Mouse (Mus musculus): ENCODE measurements at regions not wholly inside any gene's neighbourhood (a gene's known extent, or its start where the extent isn't known, plus 50 kb on each side); places are given as distances from the start of the nearest gene placed in this dataset.

DNA sequence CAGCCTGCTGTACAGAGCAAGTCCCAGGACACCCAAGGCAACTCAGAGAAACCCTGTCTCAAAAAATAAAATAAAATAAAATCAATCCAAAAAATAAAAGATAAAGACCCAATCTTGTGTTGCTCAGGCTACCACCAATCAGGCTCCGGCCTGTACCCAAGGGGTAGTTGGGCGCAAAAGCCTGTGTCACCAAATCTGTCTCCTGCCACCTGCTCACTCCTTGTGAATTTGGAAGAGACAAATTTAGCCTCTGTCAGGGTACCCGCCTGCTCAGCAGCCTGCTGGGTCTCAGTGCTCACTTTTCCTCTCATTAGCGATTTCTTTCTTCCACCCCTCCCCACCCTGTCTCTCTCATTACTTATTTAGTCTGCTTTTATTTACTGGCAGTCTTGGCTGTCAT is 54.6 kb downstream of the Sox4 start:
- DNase-seq (ENCODE audit: low spot score), result no peak

DNA sequence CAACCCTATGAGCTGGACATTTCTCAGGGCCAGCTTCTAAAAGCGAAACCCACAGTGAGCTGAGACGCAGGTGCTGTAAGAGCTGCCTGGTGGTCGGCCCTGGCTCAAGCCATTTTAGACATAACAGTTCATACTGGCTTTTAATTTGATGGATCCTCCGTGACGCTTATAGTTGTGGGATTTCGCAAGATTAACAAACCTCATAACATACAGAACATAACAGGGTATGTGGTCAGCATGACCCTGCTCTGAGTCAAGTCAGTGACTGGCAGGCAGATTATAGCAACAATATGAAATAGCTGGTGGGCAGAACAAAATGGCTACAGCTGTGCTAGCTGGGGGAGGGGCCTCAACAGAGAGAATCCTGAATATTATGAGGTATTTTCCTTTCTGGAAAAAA is 60.6 kb downstream of the Sox4 start:
- DNase-seq (ENCODE audit: low spot score), result no peak

GRCm38 (mm10) chr13:28887098-28887497 is 66.4 kb downstream of the Sox4 start:
- peak; percentile 22 for DNase-seq (ENCODE audit: low spot score)

DNA sequence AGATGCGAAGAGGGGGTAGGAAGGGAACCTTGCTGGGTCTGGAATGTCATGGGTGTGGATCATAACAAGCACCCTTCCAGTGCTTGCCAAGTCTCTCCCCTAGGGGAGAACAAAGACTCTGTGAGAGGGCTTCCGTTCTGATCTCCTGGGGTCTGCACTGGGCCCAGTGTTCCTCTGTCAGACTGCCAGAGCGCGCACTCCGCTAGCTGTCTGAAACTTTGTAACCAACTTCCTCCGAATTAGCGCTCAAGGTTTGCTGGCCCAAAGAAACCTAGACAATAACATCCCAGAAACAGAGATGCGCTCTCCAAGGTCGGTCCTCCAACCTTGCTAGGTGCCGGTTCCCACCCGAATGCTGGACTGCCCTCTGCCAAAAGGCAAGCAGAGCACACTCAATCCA is 66.8 kb downstream of the Sox4 start:
- DNase-seq (ENCODE audit: low spot score), result peak; percentile 39

DNA sequence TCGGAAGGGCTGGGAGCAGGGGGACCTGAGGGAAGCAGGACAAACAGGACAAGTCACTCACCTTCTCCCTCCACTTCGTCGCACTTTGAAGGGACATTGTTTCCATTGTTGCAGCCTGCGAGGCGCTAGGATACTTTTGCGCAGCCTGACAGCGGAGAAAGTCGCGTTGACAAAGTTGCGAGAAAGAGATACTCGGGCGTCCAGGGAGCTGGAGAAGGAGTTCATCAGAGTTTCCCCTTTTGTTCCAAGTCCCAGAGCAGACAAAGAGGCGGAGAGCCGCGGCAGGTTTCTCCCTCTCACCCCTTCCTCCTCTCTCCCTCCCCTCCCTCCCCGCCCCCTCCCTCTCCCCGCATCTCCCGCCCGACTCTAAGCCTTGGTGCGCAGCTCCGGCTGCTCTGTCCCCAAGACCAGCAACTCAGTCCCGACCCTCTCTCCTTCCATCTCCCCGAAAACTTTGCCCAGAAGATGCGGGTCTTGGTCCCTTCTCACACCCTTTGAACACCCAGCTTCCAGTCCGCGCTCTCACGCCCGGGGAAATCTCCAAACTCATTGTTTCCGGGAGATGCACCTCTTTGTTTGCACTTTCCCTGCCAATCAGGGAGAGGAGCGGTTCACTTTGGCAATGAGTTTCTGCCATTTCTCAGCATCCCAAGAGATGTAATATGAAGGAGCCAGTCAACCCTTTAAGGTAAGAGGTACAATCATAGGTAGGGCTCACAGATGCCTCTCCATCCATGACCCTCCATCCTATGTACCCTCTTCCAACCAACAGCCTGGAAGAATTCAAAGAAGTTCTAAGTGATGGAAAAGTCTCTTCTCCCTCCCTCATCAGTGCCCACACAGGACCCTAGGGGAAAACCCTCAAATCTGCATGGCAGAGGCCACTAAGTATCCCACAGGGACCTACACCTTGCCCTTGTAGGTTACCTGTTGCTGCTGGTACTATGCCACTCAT is 68.2 kb downstream of the Sox4 start:
- DNase-seq (ENCODE audit: low spot score), result peak; percentile 78

DNA sequence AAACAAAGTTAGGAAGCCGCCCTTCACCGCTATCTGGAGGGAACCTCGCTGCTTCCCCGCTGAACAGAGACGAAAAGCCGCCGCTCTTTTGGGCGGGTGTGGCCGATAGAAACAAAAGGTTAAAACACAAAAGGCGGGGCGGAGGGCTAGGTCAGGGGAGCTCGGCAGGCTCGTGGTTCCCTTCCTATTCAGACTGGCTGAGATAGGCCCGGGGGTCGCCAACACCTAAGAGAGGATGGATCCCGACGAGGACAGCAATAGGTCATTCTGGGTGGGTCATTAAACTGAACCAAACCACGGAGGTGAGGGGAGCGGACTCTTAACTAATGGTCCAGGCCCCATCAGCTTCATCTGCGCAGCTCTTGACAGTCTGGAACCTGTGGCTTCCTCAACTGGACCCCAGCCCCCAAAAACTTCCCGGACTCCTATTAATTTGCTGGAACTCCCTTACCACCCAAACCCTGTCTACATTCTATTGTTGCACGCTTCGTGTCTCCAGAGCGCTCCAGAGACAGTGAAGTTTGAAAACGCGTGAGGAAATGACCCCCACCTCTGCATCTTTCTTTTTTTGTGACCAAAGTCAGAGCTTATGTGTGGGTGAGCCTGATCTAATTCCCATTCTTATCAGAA is 69.2 kb downstream of the Sox4 start:
- DNase-seq (ENCODE audit: low spot score), result peak; percentile 77

GRCm38 (mm10) chr13:28883398-28883797 is 70.1 kb downstream of the Sox4 start:
- peak; percentile 38 for DNase-seq (ENCODE audit: low spot score)

DNA sequence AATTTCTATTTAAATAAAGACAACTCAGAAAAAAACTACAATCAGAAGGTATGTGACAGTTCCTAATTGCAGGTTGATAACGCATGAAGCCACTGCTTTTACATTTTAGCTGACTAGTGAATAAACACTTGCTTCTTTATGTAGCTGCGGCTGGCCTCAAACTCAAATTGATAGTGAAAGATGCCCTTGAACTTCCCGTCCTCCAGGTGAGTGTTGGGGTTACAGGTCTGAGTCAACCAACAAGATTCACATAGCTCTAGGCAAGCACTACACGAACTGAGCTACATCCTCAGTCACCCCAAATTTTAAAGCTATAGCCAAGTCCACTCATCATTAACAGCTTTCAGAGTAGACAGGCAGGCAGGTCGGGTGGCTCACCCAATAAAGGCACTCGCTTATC is 72.6 kb downstream of the Sox4 start:
- DNase-seq (ENCODE audit: low spot score), result no peak

DNA sequence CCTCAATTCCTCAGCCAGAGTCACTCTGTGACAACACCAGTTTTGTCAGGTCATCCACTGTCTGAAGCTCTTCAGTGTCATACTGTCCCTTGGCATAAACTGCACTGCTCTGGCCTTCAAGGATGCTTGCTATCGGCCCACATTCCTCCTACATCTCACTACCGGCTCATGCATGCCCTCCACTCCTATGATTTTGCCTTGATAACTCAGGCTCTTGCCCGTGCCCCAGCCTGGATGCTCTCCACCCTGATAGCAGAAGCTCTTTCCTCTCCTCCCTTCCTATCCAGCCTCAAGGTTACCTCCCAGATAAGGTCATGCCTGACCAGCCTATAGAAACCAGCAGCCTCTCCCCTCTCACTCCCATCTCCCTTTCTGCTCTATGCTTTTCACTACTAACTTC is 74.8 kb downstream of the Sox4 start:
- no peak for DNase-seq (ENCODE audit: low spot score)

DNA sequence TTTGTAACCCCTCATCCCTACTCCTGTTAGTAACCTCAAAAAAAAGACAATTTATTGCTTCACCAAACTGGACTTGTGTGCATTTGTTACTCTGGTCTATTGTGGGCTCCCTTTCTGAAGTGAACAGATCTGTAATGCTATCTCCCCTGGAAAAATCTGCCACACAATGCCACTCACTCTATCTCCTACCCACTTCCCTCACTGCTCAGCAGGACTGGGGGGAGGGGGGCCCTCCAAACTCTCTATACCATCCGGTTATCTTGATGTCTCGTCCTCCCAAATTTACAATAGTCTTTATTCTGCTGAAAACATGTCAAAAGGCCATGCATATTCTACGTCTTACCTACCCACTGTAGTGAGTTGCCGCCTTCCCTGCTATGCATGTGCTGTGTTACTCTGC is 76.7 kb downstream of the Sox4 start:
- no peak for DNase-seq (ENCODE audit: low spot score)

DNA sequence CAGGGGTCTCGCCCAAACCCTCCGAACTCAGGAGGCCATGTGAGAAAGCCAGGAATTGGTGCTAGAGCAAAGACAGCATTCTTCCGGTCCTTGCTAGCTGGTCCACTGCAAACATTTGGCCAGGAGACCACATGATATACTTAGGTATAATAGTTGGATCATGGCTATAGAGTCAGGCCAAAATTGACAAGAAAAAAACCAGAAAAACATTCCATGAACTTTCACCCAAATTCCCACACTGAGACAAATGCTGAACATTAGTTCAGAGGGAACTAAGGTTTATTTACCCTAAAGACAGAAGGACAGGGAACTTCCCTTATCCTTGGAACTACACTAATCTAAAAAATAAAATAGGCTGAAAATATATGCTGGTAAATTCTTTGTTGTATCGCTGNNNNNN is 82.8 kb downstream of the Sox4 start:
- DNase-seq (ENCODE audit: low spot score), result no peak

DNA sequence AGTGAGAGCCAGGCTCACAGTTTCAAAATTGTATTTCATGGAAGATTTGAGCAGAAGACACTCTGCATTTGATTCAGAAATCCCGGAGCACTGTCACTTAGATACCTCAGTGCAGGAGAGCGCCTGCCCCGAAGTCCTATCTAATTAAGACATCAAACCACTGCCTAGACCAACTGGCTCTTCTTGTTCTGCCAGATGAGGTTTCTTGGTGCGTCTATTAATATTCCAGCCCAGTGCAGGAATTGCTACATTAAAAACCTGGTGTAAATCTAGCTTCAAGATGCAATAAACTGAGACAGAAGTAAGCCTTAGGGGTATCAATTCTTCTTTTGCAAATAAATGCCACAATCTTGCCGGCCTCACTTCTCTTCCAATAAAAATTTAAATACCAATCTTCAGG is 86.3 kb downstream of the Sox4 start:
- DNase-seq (ENCODE audit: low spot score), result no peak

DNA sequence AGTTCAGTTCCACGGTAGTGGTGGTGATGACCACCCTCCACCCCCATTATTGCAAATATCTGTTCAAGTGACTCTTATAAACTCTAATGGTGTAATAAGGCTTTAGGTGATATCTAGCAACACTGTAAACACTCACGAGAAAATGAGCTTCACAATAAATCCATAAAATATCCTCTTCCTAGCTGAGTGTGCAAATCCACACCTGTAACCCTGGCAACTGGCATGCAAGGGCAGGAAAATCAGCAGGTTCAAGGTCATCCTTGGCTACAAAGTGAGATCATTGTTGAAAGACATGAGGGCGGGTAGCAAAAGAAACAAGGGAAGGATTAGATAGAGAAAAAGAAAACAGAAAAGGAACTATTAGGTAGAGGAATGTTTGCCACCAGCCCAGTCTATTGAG is 86.8 kb downstream of the Sox4 start:
- no peak for DNase-seq (ENCODE audit: low spot score)

DNA sequence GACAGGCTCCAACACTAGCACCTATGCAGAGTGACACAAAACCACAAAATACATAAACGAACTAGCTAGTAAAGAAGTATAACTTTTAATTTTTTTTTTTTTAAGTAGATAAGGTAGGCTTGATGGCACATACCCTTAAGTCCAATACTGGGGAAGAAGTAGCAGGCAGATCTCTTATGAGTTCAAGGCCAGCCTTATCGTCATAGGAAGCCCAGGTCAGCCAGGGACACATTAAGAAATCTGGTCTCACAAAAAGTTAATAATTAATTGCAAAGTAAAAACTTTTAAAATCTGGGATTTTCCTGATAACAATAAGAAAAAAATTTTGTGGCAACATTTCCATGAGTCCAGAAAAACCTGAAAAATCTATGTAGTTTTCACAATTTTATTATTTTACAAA is 92.9 kb downstream of the Sox4 start:
- no peak for DNase-seq (ENCODE audit: low spot score)

GRCm38 (mm10) chr13:28859829-28860427 is 93.6 kb downstream of the Sox4 start:
- DNase-seq (ENCODE audit: low spot score), result peak; percentile 55

DNA sequence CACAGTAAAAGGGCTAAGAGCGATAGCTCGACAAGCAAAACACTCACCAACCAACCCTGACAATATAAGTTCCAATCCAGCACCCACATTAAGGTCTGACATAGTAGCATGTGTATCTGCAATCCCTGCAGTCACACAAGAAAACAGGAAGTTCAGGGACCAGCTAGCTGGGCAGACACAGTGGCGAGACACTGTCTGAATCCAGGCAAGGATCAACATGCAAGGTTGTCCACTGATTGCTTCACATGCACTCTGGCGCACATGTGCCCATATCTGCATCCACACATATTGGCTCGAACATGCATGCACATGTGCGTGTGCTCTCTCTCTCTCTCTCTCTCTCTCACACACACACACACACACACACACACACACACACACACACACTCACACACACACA is 95.5 kb downstream of the Sox4 start:
- DNase-seq (ENCODE audit: low spot score), result no peak

DNA sequence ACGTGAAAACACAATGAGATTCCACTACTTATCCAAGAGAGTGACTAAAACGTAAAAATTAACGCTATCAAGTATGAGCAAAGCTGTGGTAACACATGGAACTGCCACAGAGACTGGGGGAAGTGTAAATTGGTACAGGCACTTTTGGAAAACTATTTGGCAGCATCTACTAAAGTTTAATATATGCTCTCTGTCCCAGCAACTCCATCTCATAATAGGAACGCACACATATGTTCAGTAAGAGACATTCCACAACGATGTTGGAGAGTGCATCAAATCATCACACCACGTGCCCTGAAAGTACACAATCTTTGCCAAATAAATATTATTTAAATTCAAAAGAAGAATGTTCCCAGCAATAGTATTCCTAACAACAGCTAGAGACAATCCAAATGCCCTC is 96.3 kb downstream of the Sox4 start:
- DNase-seq (ENCODE audit: low spot score), result no peak

GRCm38 (mm10) chr13:28856472-28856871 is 97.0 kb downstream of the Sox4 start:
- no peak for DNase-seq (ENCODE audit: low spot score)

- no peak for DNase-seq (ENCODE audit: low spot score)
Observed at GRCm38 (mm10) chr13:28854247-28854646, 99.3 kb downstream of the Sox4 start.

GRCm38 (mm10) chr13:28848305-28848704 is 105.2 kb downstream of the Sox4 start:
- DNase-seq (ENCODE audit: low spot score), result no peak

DNA sequence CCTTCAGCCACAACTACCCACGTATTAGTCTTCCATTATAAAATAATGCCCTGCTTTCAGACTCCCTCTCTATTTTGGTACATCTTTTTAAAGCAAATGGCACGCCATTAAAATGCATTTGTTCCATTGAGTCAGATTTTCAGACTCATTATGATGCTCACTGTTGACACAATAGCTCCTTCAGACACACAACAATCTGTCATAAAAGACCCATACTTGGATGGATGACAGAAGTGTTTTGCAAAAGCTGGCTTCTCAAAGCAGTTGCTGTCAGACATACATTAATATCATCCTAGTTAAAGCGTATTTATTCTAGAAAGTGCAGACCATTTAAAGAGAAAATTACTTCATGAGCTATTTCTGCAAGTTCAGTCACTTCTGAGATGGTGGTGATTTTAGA is 106.0 kb downstream of the Sox4 start:
- no peak for DNase-seq (ENCODE audit: low spot score)

DNA sequence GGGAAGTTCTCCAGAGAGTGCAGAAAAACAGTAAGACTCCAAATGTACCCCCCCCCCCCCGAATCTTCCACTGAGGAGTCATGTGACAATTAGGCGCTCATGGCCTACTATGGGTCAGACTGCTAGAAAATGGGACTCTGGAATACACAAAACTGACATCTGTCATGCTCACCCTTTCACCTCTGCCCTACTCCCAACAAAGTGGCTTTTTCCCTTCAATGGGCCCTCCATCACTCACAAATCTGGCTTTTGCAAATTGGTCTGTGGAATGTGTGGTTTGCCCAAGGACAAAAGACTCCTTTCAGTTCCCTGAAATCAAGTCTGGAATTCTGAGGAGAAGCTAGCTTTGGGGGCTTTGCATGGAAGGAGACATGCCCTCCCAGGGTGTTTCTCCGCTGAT is 109.0 kb downstream of the Sox4 start:
- DNase-seq (ENCODE audit: low spot score), result peak; percentile 65

- no peak for DNase-seq (ENCODE audit: low spot score)
Observed at GRCm38 (mm10) chr13:28842811-28843210, 110.7 kb downstream of the Sox4 start.
